Mouse (Mus musculus): Measurements from ENCODE around the gene Kdm4b.

Gene Kdm4b

DNA sequence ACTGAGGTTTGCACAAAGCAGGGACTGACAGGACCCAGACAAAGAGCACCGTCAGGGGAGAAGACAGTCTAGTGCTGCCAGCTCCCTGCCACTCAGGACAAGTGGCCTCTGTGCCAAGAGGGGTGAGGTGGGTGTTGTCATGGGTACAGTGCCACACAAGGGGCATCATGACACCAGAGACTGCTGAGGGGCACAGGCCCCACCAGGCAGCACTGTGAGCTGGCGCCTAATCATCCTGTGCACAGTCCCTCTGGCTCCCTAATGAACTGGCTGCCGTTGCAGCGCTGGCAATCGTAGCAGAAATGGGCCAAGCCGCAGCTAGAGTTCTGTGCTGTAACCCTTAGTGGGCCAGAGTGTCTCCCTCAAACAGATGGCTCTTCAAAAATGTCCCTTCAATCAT is 54.4 kb downstream of the Kdm4b start:
- CTCF ChIA-PET = interaction anchor here (0.9 kb wide), 1 partner anchor 105 kb away, joined by 3 read pairs; no protein-coding TSS in a partner anchor

DNA sequence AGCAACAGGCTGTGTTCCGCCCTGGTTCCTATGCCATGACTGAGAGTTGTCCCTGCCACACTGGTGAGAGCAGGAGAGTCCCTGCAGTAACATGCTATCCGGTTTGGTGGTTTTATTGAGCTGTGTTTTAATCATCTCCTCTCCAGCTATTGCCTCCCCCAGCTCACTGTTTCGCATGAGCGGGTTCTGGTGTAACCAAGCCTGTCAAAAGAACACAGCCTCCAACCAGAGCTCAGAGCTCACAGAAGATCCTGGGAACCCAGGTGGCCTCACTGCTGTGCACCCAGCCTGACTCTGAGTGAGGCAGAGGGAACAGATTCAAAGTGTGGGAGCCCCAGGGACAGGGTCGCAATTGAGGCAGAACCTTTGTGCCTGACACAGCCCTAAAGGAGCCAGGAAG is 55.3 kb downstream of the Kdm4b start:
- CTCF ChIA-PET = no interaction called here

DNA sequence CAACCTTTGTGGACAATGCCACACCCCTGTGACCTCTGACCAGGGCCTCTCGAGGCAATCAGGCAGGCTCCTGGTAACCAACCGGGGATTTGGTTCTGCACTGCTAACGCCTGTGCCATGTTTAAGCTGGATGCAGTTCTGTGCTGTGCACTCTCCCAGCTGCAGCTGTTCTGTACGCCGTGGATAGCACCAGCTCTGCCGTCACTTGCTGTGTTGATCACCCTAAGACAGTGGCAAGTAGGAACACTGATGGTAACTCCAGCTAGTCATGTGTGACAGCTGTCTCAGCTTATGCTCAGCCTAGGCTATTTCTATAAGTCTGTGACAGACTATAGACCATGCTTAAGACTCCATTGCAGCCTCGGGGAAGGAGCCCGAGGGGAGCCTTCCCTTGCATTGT is 57.1 kb downstream of the Kdm4b start:
- CTCF ChIA-PET = no interaction called here

DNA sequence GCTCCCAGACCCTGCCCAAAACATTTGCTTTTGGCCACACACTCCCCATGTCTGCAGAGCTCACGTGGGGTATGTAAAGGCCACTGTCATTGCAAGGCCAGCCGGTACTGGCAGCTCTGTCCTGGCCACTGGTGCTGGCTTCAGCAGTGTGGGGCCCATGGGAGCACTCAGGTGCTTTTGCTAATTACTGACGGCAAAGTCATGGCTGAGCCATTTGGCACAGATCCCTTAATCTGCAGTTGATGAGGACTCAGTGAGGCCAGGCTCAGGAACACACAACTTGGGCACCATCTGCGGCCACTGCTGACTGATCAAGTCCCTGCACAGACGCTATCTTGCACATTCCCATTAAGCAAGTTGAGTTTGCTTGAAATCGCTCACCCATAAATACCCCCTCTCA is 59.0 kb downstream of the Kdm4b start:
- CTCF ChIA-PET = no interaction called here

- CTCF ChIA-PET = no interaction called here
These were observed 61.8 kb downstream of the Kdm4b start for GRCm38 (mm10) chr17:56387612-56388011.

DNA sequence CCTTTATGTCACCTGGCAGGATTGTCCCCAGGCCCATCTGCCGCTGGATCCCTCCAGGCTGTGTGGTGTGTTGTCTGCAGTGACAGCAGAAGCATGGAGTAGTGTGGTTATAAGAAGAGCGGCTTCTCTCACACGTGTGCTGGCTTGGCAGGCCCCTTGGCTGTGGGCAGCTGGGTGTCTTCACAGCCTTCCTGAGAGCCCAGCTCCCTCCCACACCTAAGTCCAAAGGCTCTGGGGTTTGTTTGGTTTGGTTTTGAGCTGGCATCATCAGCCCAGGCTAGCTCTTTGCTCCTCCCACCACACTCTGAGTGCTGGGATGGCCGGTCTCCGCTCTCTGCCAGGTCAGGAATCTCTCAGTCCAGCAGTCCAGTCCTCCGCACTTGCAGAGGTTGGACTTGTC is 67.4 kb downstream of the Kdm4b start:
- CTCF ChIA-PET = no interaction called here

DNA sequence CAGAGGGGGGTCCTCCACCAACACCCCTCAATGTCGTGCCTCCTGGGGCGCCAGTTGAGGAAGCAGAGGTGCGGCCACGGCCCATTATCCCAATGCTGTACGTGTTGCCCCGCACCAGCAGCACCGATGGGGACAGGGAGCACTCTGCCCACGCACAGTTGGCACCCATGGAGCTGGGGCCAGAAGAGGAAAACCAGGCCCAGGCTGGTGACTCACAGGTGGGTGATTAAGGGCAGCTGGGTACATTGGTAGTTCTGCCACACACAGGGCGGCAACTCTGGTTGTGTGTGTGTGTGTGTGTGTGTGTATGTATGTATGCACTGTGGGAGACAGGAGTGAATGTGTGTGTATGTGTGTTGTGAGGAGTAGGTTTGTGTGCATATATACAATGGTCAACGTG is 68.0 kb downstream of the Kdm4b start:
- CTCF ChIA-PET = no interaction called here

GRCm38 (mm10) chr17:56396051-56396450 is 70.2 kb downstream of the Kdm4b start:
- CTCF ChIA-PET = no interaction called here

GRCm38 (mm10) chr17:56400221-56400620 is 74.4 kb downstream of the Kdm4b start:
- CTCF ChIA-PET = interaction anchor here (0.6 kb wide), 1 partner anchor 106 kb away, joined by 3 read pairs; no protein-coding TSS in a partner anchor

DNA sequence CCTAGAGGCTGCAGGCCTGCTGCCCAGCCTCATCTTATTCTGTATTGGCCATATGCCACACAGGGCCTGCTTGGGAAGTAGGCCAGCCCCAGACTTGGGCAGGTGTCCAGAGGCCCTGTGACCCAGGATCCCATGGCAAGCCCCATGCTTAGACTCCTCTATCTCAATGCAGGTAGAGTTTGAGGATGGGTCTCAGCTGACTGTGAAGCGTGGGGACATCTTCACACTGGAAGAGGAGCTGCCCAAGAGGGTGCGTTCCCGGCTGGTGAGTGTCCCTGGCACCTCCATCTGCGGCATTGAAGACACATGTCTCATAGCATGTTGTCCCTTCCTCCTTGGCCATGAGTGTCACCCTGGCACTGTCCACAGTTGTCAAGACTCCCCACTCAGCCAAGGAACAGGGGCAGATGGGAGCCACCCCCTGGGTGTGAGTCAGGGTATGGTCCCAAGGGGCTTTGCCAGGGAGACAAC is 75.2 kb downstream of the Kdm4b start:
- CTCF ChIA-PET = interaction anchor here (0.6 kb wide), 1 partner anchor 105 kb away, joined by 3 read pairs; no protein-coding TSS in a partner anchor

DNA sequence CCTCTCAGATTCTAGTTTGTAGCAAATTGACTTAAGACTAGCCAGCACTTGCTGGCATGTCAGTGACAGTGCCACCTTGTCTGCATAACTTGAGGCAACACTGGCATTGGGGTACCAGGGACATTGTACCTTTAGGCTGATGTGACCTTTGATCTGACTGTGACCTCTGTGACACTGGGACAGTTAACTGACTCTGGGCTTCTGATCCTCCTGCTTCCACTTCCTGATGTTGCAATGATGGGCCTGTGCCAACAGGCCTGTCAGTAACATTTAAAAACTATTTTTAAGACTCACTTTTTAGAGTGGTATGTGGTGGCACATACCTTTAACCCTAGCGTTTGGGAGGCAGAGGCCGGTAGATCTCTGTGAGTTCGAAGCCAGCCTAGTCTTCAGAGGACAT is 79.5 kb downstream of the Kdm4b start:
- CTCF ChIA-PET = no interaction called here

- CTCF ChIA-PET = no interaction called here
These were observed 80.3 kb downstream of the Kdm4b start for GRCm38 (mm10) chr17:56405856-56406840.

- CTCF ChIA-PET = no interaction called here
These were observed 81.0 kb downstream of the Kdm4b start for GRCm38 (mm10) chr17:56406878-56407277.

- CTCF ChIA-PET = no interaction called here
These were observed 81.5 kb downstream of the Kdm4b start for GRCm38 (mm10) chr17:56407379-56407778.

GRCm38 (mm10) chr17:56408965-56409625 is 83.2 kb downstream of the Kdm4b start:
- CTCF ChIA-PET = no interaction called here

DNA sequence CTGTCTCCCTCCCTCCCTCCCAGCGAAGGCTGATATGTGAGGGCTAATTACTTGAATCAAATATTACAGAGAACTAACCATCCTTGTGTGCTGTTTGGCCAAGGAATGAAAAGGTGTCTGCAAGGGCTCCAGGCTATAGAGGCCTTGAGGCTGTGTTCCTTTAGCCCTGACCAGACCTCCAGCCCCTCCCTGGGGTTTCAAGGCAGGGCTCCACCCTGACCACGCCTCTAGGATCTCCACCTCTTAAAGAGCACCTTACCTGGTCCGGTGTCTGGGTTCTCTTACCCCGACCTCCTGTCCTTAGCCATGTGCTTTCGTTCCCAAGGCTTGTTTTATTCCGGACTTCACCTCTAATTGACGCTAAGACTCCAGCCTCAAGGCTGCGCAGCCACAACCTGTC is 83.9 kb downstream of the Kdm4b start:
- CTCF ChIA-PET = no interaction called here

- CTCF ChIA-PET = no interaction called here
These were observed 85.6 kb downstream of the Kdm4b start for GRCm38 (mm10) chr17:56411437-56411836.

GRCm38 (mm10) chr17:56413113-56413512 is 87.3 kb downstream of the Kdm4b start:
- CTCF ChIA-PET = no interaction called here

DNA sequence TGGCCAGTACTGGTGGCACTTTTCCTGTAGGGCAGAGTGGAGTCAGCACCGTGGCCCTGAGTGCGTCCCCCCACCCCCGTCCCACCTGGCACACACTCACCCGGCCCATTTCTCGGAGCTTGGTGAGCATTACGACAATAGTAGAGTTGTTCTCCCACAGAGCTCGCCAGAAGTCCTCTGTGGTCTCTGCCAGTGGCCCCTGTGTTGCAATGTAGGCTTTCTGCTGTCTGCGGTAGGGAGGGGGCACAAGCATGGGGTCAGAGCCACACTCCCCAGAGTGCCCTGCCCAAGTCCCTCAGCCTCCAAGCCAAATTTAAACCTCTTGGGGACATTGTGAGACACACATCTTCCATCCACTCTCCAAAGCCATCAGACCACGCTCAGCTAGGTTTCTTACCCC is 88.9 kb downstream of the Kdm4b start:
- CTCF ChIA-PET = no interaction called here

DNA sequence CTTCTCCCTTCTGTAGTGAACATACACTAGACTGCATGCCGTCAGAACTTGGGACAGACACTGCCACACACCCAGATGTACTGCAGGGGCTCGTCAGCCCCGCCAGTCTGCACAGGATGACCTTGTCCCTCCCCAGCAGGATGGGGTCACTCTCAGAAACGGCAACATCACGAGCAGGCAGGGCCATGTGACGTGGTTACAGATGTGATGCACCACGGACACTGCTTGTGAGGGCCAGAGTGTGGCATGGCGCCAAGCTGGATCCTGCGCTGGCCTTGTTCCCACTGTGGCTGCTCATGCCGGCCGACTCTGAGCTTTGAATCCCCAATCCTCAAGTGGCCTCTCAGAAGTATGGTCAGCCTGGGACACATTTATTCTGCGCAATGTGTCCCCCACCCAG is 92.4 kb downstream of the Kdm4b start:
- CTCF ChIA-PET = no interaction called here

DNA sequence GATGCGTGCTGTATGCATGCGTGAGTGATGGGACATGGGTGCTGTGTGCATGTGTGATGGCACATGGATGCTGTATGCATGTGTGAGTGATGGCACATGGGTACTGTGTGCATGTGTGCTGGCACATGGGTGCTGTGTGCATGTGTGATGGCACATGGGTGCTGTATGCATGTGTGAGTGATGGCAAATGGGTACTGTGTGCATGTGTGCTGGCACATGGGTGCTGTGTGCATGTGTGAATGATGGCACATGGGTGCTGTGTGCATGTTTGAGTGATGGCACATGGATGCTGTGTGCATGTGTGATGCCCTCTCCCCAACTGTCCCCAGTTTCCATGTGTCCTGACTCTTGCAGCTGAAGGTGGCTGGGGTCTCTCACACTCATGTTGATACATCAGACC is 94.2 kb downstream of the Kdm4b start:
- CTCF ChIA-PET = no interaction called here

GRCm38 (mm10) chr17:56424726-56425583 is 99.1 kb downstream of the Kdm4b start:
- CTCF ChIA-PET = interaction anchor here (0.6 to 1.6 kb wide), 3 partner anchors 16 to 52 kb away, joined by 3 to 6 read pairs (median 3); partner anchors contain the start of gene Ptprs

Data from spleen, embryonic (tissue).